Comparison of ENCODE assay signal across 12 mouse cellular contexts in the genomic region with DNA sequence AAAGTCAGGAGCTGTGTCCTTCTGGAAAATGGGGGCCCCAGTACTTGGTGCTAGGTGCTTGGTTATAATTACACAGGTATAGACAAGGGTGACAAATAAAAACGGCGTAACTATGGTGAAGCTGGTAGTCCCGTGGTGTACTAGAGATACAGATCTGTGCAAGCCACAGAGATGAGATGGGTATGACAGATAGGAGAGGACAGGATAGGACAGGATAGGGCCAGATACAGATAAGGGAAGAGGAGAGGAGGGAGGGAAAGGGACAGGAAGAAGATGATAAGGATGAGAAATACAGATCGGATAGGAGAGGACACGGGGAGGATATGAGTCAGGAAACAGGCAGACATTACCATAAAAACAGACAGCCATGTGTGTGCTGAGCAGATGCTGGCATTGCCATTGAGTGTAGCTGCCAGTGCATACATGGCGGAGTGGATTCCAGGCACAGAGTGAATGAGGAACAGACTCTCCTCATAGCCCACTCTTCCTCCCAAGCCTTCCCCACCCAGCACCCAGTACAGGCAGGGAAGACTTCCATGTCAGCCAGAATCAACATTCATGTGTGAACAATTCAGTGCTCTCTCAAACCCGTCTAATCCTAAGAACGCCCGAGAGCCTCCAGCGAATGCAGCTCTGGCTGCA.
"Had no signal": no experiment of that assay in that cellular context is flagged by ENCODE, and none has a peak within 500 bp of the region (broad histone marks: within the 10 kb centered on the region; RNA-seq: fewer than 3 reads in every experiment).

No protein-coding gene starts in this region.

- H3K27ac ChIP-seq: limb, embryonic 13.5 days; liver, embryonic 14.5 days; stomach, postnatal 0 days had no signal

- H3K4me1 ChIP-seq: limb, embryonic 13.5 days had no signal

- H3K4me3 ChIP-seq: limb, embryonic 13.5 days; myocyte had no signal

- H3K4me2 ChIP-seq: limb, embryonic 13.5 days; midbrain, embryonic 11.5 days had no signal

- DNase-seq: kidney, adult 18-20 months; kidney, postnatal 10 days; kidney, postnatal 4 days; left cerebral cortex, postnatal 4 days; lung, adult 18-20 months; right cerebral cortex, postnatal 14 days; thymus, postnatal 4 days had no signal

- H3K9ac ChIP-seq: limb, embryonic 13.5 days; liver, embryonic 14.5 days had no signal

- H3K36me3 ChIP-seq: limb, embryonic 13.5 days had no signal

- H3K9me3 ChIP-seq: limb, embryonic 13.5 days had no signal
